Mouse (Mus musculus) thymus, postnatal 25 days (tissue): ENCODE results near the gene Spata21.

Source experiments
- DNase-seq: peaks from one replicate; pipeline ENCODE4 v3.0.0; 2022

The Spata21 gene

DNA sequence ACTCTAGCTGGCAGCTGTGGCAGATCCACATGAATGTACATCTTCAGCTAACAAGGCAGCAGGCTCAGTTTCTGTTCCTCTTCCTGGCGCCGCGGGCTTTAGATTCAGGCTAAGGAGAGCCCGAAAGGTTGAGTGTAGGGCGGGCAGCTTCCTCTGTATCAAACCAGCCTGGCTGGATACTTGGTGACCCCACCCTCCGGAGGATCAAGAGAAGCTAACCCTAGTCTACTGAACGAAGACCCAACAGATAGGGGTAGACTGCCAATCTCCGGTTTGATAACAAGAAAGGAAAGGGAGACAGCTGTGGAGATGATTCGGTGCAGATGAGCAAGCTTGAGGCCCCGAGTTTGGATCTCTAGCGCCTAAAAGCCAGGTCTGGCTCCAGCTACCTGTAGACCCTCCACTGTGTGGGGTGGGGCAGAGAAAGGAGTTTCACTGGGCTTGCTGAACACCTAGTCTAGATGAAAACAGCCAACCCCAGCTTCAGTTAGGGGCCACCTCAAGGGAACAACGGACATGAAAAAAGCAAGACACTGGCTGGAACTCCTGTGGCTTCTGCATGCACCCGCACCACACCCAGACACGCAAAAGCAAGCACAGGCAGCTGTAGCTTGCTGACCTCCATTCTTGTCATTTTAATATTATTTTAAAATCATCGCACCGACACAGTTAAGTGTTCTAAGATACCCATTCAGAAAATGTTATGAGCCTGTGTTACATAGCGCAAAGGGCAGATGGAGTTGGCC lies 11.2 kb upstream of the Spata21 start:
- DNase-seq, result peak; percentile 16

DNA sequence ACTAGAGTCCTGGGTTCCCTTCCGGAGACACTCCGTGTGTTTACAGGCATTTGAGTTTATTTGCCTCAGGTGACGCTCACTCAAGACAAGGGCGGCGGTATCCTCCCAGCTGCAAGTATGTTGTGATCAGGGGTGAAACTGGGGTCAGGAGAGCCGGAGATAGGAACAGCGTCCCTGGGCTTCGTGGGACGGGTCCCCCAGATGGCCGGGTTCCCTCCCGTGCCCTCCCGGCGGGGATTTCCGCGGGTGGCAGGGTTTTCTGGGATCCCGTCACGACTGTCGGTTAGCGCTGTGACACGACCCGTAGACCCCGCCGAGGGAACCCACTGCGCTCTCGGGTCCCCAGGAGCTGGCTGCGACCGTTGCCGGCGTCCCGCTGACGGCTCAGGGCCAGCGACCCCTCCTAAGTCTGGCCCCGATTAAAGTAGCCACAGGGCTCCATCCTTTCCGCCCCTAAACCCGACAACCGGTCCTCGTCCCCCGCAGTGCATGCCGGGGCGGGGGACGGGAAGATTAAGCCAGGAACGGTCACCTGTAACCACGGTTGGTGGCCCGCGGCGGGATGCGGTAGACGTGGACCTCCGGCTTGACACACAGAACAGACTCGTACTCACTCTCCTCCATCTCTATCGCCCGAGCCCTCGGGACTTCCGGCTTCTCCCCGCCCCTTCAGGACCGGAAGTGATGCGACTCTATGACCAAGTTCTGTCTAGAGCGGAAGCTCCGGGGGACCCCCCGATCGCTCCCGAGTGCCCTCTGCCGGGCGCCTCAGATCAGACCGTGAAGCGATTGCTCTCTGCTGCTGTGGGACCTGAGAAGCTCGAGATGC lies 10.2 kb upstream of the Spata21 start, which contains the start of gene Necap2:
Gene Necap2, minus strand, starts transcription at position 677 of the 829 bp plus-strand sequence.
- DNase-seq, result peak; percentile 96

DNA sequence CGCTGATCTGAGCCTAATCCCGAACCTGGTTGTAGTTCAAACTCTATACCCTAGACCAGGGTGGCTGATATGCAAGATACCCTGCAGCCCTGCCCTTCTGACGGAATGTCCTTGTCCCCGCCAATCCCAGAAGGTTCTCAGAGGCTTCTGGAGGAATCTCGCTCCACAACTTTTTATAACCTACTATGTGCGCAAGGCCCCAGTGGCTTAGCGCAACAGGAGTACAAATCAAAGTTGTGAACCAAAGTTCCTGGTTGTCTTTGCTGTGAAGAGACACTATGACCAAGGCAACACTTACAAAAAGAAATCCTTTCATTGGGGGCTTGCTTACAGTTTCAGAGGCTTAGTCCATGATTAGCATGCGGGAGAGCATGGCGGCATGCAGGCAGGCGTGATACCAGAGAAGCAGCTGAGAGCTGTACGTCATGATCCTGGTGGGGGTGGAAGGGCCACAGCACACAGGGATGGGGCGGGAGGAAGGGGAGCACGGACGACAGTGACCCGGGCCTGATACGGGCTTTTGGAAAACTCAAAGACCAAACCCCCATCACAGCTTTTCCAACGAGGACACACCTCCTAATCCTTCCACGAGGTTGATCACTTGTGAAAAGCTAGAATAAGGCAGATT lies 9.5 kb upstream of the Spata21 start:
- no peak for DNase-seq

DNA sequence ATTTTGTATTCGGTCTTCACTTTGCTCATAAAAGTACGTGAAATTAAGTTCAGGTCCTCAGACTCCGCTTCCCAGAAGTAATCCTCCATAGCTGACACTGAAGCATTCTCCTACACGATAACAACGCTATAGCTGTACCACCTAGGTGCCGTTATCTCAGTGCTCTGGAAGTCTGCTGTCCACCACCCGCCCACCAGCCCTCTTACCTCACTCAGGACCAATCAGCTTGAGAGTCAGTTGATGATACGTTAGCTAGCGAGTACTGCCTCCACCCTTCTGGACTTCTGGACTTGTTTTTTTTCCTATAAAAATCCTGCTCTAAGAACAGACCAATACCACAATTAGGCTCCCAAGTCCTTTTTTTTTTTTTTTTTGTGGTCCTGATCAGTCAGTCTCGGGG lies 1.3 kb upstream of the Spata21 start:
- no peak for DNase-seq

DNA sequence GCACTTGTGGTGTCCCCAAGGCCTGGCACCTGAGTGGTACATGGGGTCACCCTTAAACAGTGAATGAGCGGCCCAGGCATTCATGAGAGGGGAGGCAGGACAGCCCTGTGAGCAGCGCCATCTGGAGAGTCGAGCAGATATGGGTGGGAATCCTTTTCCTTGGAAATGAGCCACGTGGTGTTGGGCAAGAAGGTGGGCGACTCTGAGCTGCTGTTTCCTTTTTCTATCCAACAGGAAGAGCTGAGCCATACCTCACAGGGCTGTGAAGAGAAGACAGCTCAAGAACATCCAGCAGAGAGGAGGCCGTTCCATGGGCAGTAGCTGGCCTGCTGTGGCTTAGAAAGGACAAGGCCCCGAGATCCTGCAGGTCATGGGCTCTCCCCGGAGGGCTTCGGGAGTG lies 581 bp downstream of the Spata21 start:
- DNase-seq, result no peak

DNA sequence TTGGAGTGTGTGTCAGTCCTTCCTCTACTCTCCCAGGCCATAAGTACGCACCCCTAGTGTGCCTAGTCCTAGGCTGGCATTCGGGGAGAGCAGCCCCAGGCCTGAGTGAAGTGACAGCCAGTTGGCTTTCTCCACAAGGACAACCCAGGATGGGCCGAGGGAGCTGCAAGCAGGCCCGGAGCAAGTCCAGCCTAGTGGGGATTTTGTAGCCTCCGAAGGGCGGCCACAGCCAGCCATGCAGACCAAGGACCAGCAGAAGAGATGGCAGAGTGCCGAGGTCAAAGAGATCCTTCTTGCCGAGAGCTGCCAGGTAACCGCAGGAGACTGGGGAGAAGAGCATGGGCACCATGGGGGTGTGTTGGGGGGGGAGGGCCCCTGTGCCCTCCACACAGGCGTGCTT lies 6.9 kb downstream of the Spata21 start:
- no peak for DNase-seq

DNA sequence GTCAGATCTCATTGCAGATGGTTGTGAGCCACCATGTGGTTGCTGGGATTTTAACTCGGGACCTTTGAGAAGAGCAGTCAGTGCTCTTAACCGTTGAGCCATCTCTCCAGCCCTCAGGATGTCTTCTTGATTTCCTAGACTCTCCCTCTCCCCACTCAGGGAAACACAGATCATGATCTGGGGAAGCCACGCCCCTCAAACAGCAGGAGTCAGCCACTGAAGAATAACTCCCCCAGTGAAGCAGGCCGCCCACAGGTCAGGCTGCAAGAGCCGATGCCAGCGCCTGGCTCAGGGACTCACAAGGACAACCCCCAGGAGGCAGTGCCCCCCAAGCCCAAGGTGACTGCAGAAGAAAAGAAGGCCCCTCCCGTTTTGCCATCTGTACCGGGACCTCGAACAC lies 8.6 kb downstream of the Spata21 start:
- no peak for DNase-seq

DNA sequence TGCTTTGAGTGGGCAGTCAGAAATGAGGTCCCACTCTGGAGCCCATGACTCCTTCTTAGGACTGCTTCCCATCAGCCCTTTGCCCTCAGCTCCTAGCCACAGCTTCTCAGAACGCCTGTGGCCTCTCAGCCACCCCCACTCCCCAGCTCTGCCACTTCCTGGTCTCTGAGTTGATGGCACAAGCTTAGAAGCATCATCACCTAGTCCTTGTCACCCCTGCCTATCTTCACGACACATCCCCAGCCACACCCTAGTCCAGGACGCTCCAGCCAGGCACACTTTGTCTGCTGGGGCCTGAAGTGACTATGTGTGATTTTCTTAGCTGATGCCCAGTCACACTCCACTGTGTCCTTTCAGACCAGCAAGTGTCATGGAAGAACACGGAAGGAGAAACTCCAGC lies 10.8 kb downstream of the Spata21 start:
- no peak for DNase-seq

DNA sequence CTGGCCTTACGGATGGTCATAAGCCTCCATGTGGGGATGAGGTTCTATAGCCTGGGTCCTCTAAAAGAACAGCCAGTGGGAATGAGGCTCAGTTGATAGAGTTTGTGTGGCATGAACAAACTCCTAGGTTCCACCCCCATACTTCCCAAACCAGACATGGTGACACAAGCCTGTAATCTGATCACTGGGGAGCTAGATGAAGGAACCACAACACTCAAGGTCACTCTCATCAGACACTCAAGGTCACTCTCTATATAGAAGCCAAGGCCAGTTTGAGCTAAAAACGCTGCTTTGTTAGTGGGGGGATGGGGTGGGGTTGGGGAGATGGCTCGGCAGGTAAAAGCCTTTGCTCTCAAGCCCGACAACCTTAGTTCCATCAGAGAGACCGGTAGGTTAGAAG lies 11.8 kb downstream of the Spata21 start:
- DNase-seq, result no peak

DNA sequence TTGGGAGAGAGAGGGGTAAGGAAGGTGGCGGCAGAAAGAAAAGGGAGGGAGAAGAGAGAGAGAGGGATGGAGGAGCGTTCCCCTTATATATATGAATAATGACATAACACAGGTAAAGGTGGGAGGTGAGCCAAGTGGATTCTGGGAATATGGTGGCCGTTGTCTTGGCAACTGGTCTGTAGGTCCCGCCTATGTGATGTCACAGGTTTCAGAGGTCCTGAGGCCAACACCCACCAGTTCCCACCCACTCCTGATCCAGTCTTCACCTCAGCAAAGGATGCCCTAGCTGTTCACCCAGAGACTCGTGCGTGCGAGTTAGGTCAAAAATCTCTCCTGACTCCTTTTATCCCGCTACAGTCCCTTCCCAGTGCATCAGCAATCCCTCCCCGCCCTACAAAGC lies 13.2 kb downstream of the Spata21 start:
- no peak for DNase-seq

DNA sequence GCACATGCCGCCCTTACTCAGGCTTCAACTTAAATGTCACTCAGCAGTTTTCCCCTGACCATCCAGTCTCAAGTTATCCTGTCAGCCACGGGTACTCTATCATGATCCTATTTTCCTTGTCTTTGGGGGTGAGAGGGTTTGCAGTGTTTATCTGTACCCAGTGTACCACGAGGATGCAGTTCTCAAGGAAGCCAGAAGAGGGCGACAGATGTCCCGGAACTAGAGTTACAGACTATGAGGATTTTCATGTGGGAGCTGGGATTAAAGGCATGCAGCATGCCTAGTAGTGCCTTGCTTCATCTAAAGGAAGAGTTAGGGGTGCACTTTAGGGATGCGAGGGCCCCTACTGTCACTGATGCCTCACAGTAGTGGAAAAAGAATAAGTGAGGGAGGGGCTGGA lies 13.7 kb downstream of the Spata21 start:
- peak; percentile 23 for DNase-seq

DNA sequence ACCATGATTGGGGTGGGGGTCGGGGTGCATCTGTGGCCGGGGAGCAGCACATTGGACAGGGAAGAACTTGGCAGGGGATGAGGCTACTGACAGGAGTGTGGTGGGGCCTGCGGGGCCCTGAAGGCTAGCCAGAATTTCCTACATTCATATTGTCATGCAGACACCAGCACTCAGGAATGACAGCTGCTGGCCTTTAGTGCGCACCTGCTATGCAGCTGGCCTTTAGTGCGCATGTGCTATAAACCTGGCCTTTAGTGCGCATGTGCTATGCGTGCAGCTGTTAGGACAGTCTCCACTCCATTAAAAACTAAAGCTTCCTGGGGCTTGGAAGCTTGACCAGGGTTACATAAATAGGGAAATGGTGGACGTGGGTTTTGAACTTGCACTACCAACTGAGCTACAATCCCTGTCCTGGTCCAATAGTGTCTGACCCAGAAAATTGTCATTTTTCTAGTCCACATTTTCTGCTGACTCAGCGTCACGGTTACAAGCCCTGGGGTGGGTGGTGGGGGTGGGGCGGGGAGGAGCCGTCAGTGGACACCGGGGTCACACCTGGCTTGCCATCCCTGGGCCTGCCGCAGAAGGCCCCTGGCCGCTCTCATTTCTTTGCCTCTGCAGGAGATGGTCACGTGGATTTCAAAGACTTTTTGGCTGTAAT lies 18.5 kb downstream of the Spata21 start:
- no peak for DNase-seq

DNA sequence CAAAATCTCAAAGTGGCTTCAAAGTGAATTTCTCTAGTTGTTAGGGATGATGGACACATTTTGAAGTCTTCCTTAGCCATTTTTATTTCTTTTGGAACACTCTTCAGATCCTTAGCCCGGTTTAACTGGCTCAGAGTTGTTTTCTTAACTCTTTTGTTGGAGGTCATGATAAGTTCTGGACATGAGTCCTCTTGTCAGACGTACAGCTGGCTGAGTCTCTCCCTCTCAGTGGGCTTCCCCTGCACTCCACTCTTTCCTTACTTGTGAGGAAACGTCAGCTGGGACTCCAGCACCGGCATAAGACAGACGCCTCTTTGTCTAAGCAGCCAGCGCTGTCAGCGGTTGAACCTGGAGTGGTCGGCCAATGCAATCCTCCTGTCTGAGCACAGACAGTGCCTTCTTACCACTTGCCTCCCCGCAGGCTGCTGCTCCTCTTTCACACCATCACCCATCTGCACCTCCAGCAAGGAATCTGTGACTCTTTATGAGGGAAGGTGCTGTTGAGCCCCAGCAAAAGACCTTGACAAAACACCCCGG lies 20.1 kb downstream of the Spata21 start:
- DNase-seq, result no peak

DNA sequence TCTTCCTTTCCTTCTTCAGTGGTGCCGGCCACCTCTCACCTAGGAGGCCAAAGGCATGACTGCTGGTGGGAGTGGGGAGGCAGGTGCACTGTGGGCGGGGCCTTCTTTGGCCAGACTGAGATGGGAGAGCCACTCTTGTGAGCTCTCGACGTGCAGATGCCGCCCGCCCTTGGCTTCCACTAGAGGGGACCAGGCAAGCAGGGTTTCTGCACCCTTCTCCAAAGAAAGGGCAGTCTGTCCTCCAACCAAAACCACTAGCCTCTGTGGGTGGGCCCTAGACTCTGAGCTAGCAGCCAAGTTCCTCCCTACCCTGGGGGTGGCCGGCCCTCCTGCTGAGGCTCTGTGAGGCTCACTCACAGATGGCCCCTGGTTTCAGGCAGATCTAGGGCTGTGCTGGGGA lies 25.7 kb downstream of the Spata21 start:
- no peak for DNase-seq

DNA sequence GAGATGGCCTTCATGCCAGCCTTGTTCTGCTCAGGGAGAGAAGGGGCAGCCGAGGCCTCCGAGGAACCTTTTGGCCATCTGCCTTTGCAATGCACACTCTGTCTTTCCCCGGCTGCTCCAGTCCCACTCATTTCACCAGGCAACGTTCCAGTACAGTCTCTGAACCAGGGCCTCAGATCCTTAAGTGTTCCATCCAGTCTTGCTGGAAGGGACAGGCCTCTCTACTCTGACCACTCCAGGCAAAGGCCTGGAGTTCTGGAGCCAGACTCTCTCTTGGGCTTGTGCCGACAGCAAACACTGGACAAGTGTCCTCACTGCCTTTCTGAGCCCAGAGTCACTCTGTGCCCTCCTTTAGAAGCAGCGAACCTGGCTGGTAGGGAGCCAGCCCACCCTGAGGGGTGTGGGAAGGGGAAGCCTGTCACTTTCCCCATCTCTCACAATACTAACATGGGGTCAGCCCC lies 26.4 kb downstream of the Spata21 start:
- DNase-seq, result no peak

DNA sequence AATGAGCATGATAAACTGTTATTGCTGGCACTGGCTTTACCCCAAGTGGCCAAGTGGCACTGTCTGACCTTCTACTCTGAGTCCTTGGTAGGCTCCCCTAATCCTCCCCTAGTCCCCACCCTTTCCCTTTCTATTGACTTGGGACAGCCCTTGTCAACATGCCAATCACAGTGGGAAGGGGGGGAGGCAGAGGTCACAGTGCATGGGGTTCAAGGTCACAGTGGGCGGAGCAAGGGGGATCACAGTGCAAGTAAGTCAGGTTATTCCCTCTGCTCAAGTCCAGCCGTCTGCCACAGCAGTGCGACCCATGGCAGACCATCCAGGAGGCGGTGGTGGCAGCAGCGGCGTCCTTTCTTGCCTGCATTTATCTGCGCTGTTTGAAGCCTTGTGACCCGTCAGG lies 27.3 kb downstream of the Spata21 start:
- DNase-seq, result no peak

DNA sequence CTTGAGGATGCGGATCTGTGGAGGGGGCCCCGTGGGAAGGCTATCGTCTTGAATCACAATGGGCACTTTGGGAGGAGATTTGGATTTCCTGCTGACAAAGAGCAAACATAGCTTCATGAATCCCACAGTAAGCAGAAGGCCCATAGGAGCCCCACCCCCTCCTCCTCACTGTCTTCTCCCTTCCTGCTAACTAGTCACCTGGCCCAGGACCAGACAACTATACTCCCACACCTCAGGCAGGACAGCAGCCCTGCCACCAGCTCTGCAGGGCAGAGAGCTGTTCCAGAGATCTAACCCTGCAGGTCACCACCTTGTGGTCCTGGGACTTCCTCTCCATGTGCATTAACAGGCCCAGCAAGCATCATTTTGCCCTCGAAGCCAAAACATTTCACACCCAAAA lies 30.6 kb downstream of the Spata21 start:
- no peak for DNase-seq

DNA sequence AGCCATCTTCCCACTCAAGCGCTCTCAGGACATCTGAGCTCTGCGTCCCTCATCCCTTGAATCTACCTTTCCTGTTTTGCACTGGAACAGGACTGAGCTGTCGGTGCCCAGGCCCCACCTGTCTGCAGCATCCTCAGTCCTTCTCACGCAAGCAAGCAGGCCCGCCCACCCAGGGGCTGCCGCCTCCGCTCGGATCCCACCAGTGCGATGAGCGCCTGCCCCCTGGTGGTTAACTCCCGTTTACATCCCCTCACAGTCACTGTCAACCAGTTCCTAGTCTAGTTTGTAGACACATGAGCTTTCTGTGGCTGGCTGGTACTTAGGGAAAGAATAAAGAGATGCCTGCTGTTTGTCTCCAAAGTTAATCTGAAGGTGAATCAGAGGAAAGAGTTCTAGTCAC lies 32.6 kb downstream of the Spata21 start:
- DNase-seq, result peak; percentile 59

DNA sequence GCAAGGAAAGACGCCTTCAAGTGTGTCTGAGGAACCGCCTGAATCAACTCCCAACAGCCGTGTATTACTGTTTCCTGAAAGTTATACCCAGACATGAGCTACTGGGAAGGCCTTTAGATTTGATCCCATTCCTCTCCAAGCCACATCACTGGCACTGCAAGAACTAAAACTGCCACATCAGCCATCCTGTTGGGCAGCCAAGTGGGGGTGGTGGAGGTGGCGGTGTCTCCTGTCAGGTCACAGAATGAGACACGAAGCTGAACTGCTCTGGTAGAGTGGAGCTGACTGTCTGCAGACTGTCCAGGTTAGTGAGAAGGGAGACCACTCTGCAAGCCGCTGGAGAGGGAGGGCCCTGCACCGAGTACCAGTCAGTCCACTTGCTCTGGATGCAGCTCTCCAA lies 34.5 kb downstream of the Spata21 start:
- DNase-seq, result no peak

DNA sequence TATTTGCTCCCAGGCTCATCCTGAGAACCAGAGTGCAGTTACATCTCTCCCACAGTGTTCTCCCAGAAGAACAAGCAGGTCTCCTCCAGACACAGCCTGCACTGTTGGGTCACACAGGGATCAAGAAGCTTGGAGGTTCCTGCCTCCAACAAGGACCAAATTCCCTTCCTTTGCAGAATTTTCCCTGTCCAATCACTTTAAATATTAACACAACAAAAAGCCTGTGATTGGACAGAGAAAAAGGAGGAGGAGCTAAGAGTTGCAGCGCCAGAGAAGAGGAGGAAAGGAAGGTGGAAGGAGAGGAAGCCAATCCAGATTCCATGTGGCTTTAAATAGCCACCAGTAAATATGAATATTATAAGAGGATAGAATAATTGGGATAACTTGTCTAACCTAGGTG lies 34.9 kb downstream of the Spata21 start:
- DNase-seq, result no peak

DNA sequence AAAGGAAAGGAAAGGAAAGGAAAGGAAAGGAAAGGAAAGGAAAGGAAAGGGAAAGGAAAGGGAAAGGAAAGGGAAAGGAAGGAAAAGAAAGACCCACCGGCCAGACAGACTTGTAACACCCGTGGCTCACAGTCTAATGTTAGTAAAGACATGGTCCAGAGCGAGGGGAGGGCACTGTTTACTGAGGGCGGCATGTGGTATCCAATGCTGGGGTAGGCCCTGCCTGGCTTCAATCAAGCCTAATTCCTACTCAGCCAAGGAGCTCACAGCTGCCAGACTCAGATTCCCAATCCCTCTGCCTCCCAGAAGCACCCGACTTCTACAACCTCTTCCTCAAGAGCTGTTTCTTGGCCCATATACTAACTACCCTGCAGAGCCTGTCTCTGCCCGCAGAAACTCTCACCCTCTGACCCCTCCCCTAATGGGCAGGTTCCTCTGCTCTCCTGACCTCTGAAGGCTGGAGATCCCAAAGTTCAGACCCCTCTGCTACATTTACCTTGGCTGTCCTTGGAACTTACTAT lies 41.1 kb downstream of the Spata21 start:
- DNase-seq, result no peak

DNA sequence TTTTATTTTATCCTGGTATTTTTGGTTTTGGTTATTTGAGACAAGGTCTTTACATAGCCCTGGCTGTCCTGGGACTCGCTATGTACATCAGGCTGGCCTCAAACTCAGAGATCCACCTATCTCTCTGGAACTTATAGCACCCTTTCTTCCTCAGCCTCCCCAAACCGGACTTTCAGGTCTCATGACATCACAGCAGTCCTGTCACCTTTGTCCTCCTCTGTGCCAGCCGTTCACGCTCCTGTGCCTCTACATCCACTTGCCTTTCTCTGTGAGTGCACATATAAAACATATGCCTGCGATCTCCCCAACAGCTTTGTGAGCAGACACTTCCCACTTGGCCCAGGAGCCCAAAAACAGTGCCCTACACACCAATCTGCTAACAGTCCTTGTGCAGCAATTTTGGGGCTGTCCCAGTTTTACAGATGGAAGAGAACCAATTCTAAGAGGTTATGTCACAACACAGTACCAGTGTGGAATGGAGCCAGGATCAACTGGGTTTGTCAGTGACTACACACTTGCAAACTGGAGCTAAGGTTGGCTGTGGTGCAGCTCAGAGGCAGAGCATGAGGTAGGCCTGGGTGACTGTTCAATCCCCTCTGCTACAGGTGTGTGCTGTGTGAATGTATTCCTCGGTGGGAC lies 42.7 kb downstream of the Spata21 start:
- no peak for DNase-seq
